Mouse (Mus musculus) Muller cell, postnatal 12 days (primary cell): ENCODE measurements at regions not wholly inside any gene's neighbourhood (a gene's known extent, or its start where the extent isn't known, plus 50 kb on each side); places are given as distances from the start of the nearest gene placed in this dataset.
A peak's percentile ranks its signal among the peaks of the same experiment; 100 is the strongest.
"Not testable (repeated sequence)": the region's sequence is repeated elsewhere in the genome, so short reads cannot be mapped to it uniquely, and the experiment has no call there.

Source experiments
- DNase-seq: peaks from one replicate; pipeline ENCODE4 v3.0.0-alpha.2; 2015; ENCODE audit errors: inconsistent ontology term

DNA sequence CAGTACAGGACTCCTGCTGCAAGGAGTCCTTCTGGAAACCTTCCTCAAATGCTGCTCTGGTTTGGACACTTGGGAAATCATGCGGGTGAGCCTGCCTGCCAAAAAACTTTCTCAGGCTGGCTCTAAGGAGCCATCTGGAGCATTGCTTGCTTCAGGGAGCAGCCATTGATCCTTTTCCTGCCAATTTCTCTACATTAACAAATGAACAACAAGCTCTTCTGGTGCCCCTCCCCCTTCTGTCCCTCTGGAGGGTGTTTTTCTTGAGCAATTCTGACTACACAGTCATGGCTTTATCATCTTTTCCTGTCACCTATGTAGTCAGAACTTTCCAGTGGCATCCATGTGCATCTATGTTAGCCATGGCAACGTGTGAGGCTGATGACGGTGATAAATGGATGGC lies 84.5 kb downstream of the Fam43a start:
- no peak for DNase-seq

- DNase-seq: no peak
Observed at GRCm38 (mm10) chr16:30686536-30686935, 87.0 kb downstream of the Fam43a start.

DNA sequence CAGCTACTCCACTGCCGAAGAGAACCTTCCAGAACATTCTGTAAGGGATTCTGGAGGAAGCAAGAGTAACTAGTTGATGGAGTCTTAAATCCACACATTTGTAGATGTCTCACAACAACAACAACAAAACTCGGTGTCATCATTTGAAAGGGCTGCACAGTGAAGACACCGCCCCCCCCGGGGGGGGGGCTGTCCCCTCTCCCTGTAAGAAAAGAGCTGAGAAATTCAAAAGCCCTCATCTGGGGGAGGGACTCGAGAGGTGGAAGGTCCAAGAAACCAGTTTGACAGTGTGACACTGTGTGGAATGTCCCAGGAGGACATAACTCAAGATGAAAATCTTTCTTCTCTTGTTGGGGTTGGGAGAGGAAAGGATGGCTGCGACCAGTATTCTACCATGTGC lies 87.7 kb downstream of the Fam43a start:
- no peak for DNase-seq

- no peak for DNase-seq
Observed at GRCm38 (mm10) chr16:30687682-30688081, 88.2 kb downstream of the Fam43a start.

- peak; percentile 12 for DNase-seq
Observed at GRCm38 (mm10) chr16:30690531-30690930, 91.0 kb downstream of the Fam43a start.

DNA sequence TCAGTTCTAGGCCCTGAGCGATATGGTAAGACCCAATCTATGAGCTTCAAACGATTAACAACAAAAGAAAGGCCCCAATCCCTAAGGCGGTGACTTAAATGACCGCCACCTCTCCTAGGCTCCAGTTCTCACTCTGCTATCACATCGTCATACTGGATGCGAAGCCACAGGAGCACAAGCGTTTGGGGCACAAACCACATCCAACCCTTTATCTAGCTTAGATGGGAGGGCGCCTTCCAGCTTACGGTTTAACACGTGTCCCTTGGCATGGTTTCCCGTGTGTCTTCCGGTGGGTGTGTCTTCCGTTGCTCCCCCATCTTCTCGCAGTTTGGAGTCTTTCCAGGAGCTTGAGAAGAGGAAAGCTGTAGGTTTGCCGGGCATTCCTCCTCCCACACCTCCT lies 92.4 kb downstream of the Fam43a start:
- DNase-seq: no peak

GRCm38 (mm10) chr16:30692541-30693141 lies 93.1 kb downstream of the Fam43a start:
- no peak for DNase-seq

- no peak for DNase-seq
Observed at GRCm38 (mm10) chr16:30693206-30693605, 93.7 kb downstream of the Fam43a start.

GRCm38 (mm10) chr16:30693839-30694527 lies 94.5 kb downstream of the Fam43a start:
- DNase-seq: no peak

GRCm38 (mm10) chr16:30695691-30696090 lies 96.2 kb downstream of the Fam43a start:
- no peak for DNase-seq

- DNase-seq: no peak
Observed at GRCm38 (mm10) chr16:30697209-30697608, 97.7 kb downstream of the Fam43a start.

GRCm38 (mm10) chr16:30697806-30698205 lies 98.3 kb downstream of the Fam43a start:
- no peak for DNase-seq

DNA sequence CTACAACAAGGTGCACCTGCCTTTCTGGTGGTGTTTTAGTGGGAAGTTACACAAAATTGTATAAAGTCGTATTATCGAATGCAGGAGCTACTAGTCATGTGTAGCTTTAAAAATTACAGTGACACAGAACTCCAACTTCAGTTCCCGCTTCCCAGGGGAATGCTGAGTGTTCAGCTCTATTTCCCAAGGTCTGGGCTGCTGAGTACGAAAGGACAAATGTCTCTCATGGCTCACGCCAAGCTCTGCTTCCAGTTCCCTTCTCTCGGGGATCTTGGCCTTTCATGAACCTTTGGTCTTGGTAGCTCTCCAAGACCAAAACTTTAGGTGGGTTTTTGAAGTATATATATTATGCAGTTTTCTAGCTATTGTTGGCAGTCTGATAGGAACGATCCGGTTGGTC lies 104.3 kb downstream of the Fam43a start:
- no peak for DNase-seq

- DNase-seq: no peak
Observed at GRCm38 (mm10) chr16:30709501-30709900, 110.0 kb downstream of the Fam43a start.

GRCm38 (mm10) chr16:30709975-30710374 lies 110.5 kb downstream of the Fam43a start:
- DNase-seq: no peak

DNA sequence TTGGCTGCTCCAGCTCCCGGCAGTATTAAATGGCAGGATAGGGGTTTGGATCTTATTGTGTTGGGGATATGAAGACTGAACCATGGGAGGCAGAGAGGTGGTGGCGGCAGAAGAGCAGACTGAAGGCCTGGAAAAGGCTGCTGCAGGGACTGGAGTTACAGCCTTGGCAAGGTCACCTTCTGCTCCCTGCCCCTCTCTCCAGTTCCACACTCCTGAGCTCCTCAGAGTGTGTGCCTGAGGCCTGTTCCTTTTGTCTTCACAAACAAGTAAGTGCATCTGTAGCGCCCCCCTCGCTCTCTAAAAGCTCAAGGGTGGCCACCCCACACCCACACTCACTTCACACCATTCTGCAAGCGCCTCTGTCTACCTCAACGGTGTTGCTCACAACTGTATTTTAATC lies 113.0 kb downstream of the Fam43a start:
- DNase-seq: no peak

- not testable (repeated sequence) for DNase-seq
Observed at GRCm38 (mm10) chr16:30717577-30717976, 118.1 kb downstream of the Fam43a start.

- DNase-seq: no peak
Observed at GRCm38 (mm10) chr16:30720791-30721190, 121.3 kb downstream of the Fam43a start.

GRCm38 (mm10) chr16:30721223-30721622 lies 121.7 kb downstream of the Fam43a start:
- no peak for DNase-seq

GRCm38 (mm10) chr16:30722372-30722771 lies 122.8 kb downstream of the Fam43a start:
- no peak for DNase-seq

- DNase-seq: no peak
Observed at GRCm38 (mm10) chr16:30724591-30724990, 125.1 kb downstream of the Fam43a start.

- no peak for DNase-seq
Observed at GRCm38 (mm10) chr16:30732770-30733415, 133.4 kb downstream of the Fam43a start.

DNA sequence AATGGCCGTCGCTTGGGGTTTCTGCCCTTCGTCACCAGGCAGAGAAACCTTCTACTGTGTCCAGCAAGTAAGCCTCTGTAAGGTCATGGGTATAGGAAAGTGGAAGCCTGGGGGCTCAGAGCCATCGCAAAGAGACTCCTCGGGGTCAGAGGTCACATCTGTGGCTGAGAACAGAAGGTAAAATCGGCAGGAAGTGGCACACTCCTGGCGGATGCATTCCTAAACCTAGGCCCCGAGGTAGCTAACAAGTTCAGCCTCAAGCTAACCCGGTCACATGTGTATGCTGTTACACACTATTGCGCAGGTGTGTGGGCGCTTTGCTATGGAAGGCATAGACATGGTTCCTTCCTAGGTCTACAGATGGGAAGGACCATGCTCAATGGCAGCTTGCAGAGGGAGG lies 134.0 kb downstream of the Fam43a start:
- DNase-seq: no peak
